Mouse (Mus musculus) adrenal gland, postnatal 4 days (tissue): Measurements from ENCODE around the gene Snx1. TPM values are rescaled to one million over a fixed set of nuclear protein-coding genes. Genes with fewer than 3 reads are reported as not detected.

ENCODE experiments used
- DNase-seq, 2 experiments: peaks; one replicate each; pipeline ENCODE4 v3.0.0; 2021 to 2022; ENCODE audit warnings: low spot score in 2 of 2, mixed read lengths in 2 of 2
- total RNA-seq, 2 experiments: library from RNA; stranded (reverse); gene quantifications; 2 replicates each; pipeline ENCODE4 v1.2.3; 2021

Gene Snx1
- total RNA-seq, 2 experiments from 2014 or later = 107 to 111 TPM

GRCm38 (mm10) chr9:66091327-66092231, 34.8 kb downstream of the Snx1 start:
- no peak for DNase-seq

- no peak for DNase-seq
Measured at GRCm38 (mm10) chr9:66090593-66091244, 35.7 kb downstream of the Snx1 start.

- peak in 1 of 2 experiments; percentile 44 for DNase-seq
Measured at GRCm38 (mm10) chr9:66088411-66088810, 38.0 kb downstream of the Snx1 start.

- DNase-seq = no peak
Measured at GRCm38 (mm10) chr9:66087062-66087461, 39.3 kb downstream of the Snx1 start.

GRCm38 (mm10) chr9:66084171-66084570, 42.2 kb downstream of the Snx1 start:
- no peak for DNase-seq

GRCm38 (mm10) chr9:66081999-66082398, 44.4 kb downstream of the Snx1 start:
- DNase-seq = no peak

- no peak for DNase-seq
Measured at GRCm38 (mm10) chr9:66080804-66081459, 45.5 kb downstream of the Snx1 start.

- DNase-seq = no peak
Measured at GRCm38 (mm10) chr9:66078493-66078892, 47.9 kb downstream of the Snx1 start.

GRCm38 (mm10) chr9:66078072-66078471, 48.3 kb downstream of the Snx1 start:
- DNase-seq = no peak

- DNase-seq = no peak
Measured at GRCm38 (mm10) chr9:66072754-66073153, 53.6 kb downstream of the Snx1 start.

- no peak for DNase-seq
Measured at GRCm38 (mm10) chr9:66070151-66070550, 56.2 kb downstream of the Snx1 start.

GRCm38 (mm10) chr9:66069583-66069982, 56.8 kb downstream of the Snx1 start, which contains the start of gene Snx22:
Snx22 (minus strand) TSS chr9:66069719.
- peak; percentile 60 to 72 for DNase-seq

GRCm38 (mm10) chr9:66068971-66069391, 57.4 kb downstream of the Snx1 start:
- no peak for DNase-seq

- DNase-seq = no peak
Measured at GRCm38 (mm10) chr9:66068056-66068455, 58.3 kb downstream of the Snx1 start.

GRCm38 (mm10) chr9:66067542-66067941, 58.8 kb downstream of the Snx1 start:
- DNase-seq = no peak

GRCm38 (mm10) chr9:66066791-66067190, 59.6 kb downstream of the Snx1 start:
- no peak for DNase-seq

GRCm38 (mm10) chr9:66064316-66064715, 62.1 kb downstream of the Snx1 start:
- no peak for DNase-seq

- DNase-seq = no peak
Measured at GRCm38 (mm10) chr9:66063446-66063845, 62.9 kb downstream of the Snx1 start.

GRCm38 (mm10) chr9:66061656-66062055, 64.7 kb downstream of the Snx1 start:
- no peak for DNase-seq

- no peak for DNase-seq
Measured at GRCm38 (mm10) chr9:66060986-66061385, 65.4 kb downstream of the Snx1 start.

GRCm38 (mm10) chr9:66060308-66060647, 66.1 kb downstream of the Snx1 start:
- no peak for DNase-seq
